Comparison of ENCODE assay signal across 9 mouse cellular contexts in the genomic region with DNA sequence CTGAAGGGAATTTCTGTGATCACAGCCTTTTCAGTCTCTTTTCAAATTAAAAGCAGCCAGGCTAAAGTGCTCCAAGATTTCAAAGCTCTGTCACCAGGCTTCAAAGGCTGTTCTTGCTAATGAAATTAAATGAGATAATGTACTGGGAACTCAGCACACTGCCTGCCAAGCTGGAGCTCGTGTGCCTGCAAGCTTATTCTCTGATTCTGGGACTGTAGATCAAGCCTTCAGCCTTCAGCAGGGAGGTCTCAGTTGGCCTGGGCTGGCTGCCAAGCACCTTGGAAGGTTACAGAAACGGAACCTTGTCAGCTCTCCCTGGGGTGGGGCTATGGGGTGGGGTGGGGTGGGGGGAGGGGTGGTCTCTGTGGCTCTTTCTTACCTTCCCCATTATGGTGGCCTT. TPM values are rescaled to one million over a fixed set of nuclear protein-coding genes. Genes with fewer than 3 reads are reported as not detected.
DNase-seq lines count a peak whose midpoint lies in the region; ATAC-seq and TF ChIP-seq lines count a peak whose summit lies in the region.
"Had no signal": no experiment of that assay in that cellular context is flagged by ENCODE, and none has a peak within 500 bp of the region (broad histone marks: within the 10 kb centered on the region; RNA-seq: fewer than 3 reads in every experiment).

No protein-coding gene starts in this region.

- 33% methylated on average over 2 of the region's 2 CpGs for WGBS in kidney, embryonic 15.5 days
- WGBS in intestine, embryonic 15.5 days = 5% methylated on average over 2 of the region's 2 CpGs

- H3K27me3 ChIP-seq in kidney, embryonic 15.5 days = 0 out of 2 replicates have a peak, but pooled peaks cover 8% of the 10 kb centered on the region
- H3K27me3 ChIP-seq in intestine, embryonic 15.5 days (replicated peaks) = no peaks in the 10 kb centered on the region

- H3K4me1 ChIP-seq in kidney, embryonic 15.5 days = peaks cover 18% of the 10 kb centered on the region; the same call in 1 of the 2 replicates
- peaks cover 25% of the 10 kb centered on the region for H3K4me1 ChIP-seq in intestine, embryonic 15.5 days (replicated peaks)

- DNase-seq in kidney, postnatal 10 days = peak; percentile 66
- peak; percentile 85 for DNase-seq in MEL-GATA-1-ER (ENCODE audit: extremely low read depth, low read depth)
- DNase-seq in adrenal gland, postnatal 14 days = peak; percentile 87
- DNase-seq in retina, postnatal 1 day = no peak
- no peak for DNase-seq in frontal cortex, adult 2 months (ENCODE audit: extremely low spot score in 1 of 2, low spot score in 1 of 2)
- DNase-seq in left cerebral cortex, adult 2 months (ENCODE audit: extremely low spot score in 1 of 2, low spot score in 2 of 2) = no peak

- no peak for TF ChIP-seq CTCF in left cerebral cortex, adult 2 months (IDR thresholded peaks at IDR 0.05)

- no peak for ATAC-seq in kidney, embryonic 15.5 days (replicated peaks; ENCODE audit: low FRiP score)
- ATAC-seq in intestine, embryonic 15.5 days = peak; percentile 60

- H3K9me3 ChIP-seq in kidney, embryonic 15.5 days (replicated peaks) = no peaks in the 10 kb centered on the region
- H3K9me3 ChIP-seq in intestine, embryonic 15.5 days = no peaks in the 10 kb centered on the region

- H3K4me3 ChIP-seq in kidney, embryonic 15.5 days (replicated peaks) = no peak overlapping the region
- H3K4me3 ChIP-seq in intestine, embryonic 15.5 days (replicated peaks) = no peak overlapping the region
- no peak overlapping the region for H3K4me3 ChIP-seq in left cerebral cortex, adult 2 months

- no peak overlapping the region for H3K9ac ChIP-seq in kidney, embryonic 15.5 days
- H3K9ac ChIP-seq in intestine, embryonic 15.5 days = no peak overlapping the region
- H3K9ac ChIP-seq: liver, embryonic 14.5 days had no signal

- no peak overlapping the region for H3K27ac ChIP-seq in kidney, embryonic 15.5 days
- peak overlapping the region; percentile 11; the same call in 1 of the 2 replicates for H3K27ac ChIP-seq in intestine, embryonic 15.5 days
- H3K27ac ChIP-seq in left cerebral cortex, adult 2 months = no peak overlapping the region
- H3K27ac ChIP-seq: liver, embryonic 14.5 days had no signal

- H3K36me3 ChIP-seq in kidney, embryonic 15.5 days = no peaks in the 10 kb centered on the region
- no peaks in the 10 kb centered on the region for H3K36me3 ChIP-seq in intestine, embryonic 15.5 days

- no peak overlapping the region for H3K4me2 ChIP-seq in kidney, embryonic 15.5 days
- no peak overlapping the region for H3K4me2 ChIP-seq in intestine, embryonic 15.5 days (replicated peaks)

- intact Hi-C loops in left cerebral cortex, adult 2 months (cut with DNase I) = no loop called here

RNA-seq across cellular contexts. Expression of a gene that starts 24.0 kb away (rescaled TPM):
- polyA plus RNA-seq in kidney, embryonic 15.5 days (2015; fragmentation: Nextera tagmentation; extraction: Ambion mirVana) = 36.1 and 42.1 TPM in 2 replicates
- total RNA-seq in adrenal gland, postnatal 14 days (2021) = 70.9 and 86.9 TPM in 2 replicates
- polyA plus RNA-seq in intestine, embryonic 15.5 days (2015; fragmentation: Nextera tagmentation; extraction: Ambion mirVana) = 36.0 and 38.8 TPM in 2 replicates
- polyA plus RNA-seq in frontal cortex, adult 2 months (2012; rRNA removed) = 80.4 and 85.9 TPM in 2 replicates
- total RNA-seq in left cerebral cortex, adult 2 months (2021) = 100 to 1,000 TPM; 111 to 112 TPM

Comparison
In these comparisons a context has a peak if more than half of its experiments do, and no peak if none do; other contexts are left out.
1. DNase-seq: peak in kidney, postnatal 10 days (single experiment), MEL-GATA-1-ER (single experiment) and adrenal gland, postnatal 14 days (single experiment); none in retina, postnatal 1 day (single experiment), frontal cortex, adult 2 months (0 of 2) and left cerebral cortex, adult 2 months (0 of 2).